Mouse (Mus musculus): Measurements from ENCODE around the gene Mturn.

DNA sequence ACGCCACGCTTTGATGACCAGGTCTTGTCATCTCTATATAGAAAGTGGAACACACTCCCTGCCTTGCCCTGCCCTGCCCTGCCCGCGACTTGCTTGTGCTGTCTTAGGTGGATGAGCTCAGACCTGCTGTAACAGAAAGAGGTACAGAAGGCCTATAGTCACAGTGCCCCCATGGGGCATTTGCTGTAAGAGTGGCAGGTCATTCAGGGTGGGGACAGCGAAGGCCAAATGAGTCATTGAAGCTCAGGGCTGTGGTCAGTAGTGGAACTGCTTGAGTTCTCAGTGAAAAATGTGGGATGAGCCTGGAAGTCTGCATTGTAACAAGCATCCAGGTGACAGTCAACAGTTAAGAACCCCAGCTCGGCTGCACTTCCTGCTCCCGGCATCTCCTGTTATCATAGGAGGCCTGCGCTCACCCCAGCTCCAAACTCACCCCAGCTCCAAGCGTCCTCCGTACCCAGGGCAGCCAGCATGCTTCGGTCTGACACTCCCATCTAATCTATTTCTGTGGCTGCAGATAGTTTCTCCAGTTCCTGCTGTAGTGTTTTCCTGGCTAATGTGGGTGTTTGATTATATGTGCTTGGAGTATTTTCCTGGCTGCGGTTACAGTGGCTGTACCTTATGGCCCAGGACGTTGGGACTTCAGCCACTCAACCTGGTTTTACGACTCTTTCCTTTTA is 4.4 kb downstream of the Mturn start:
- TF ChIP-seq POLR2A (IDR thresholded peaks at IDR 0.05; ENCODE audit: borderline replicate concordance, extremely low read depth, insufficient read depth, insufficient read length, poor library complexity, severe bottlenecking) (no peak), CTCF (IDR thresholded peaks at IDR 0.05; ENCODE audit: borderline replicate concordance, extremely low read depth, insufficient read depth, insufficient read length) (no peak)
